Mouse (Mus musculus): Measurements from ENCODE around the gene Spata31d1a. TPM values are rescaled to one million over a fixed set of nuclear protein-coding genes. Genes with fewer than 3 reads are reported as not detected.

The Spata31d1a gene
- polyA plus RNA-seq, 1 experiment from 2014 or later = not detected

DNA sequence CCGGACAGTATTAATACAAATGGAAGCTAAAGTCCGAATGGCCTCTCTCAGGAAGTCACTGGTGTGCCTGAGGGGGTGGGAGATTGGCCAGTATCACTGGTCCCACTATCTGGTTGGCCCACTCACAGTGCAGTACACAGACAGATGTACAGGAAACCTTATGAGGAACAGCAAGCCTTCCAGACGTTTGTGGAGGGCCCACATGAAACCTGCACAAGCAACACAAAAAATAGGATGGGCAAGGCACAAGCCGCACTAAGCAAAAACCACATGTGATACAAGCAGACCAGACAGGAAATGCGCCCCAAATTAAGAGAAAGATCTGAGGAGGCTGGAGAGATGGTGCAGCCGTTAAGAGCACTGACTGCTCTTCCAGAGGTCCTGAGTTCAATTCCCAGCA lies 37.9 kb downstream of the Spata31d1a start:
- DNase-seq (ENCODE audit: low spot score) = no peak
- TF ChIP-seq CTCF (IDR thresholded peaks at IDR 0.05; ENCODE audit: low read depth) = no peak

DNA sequence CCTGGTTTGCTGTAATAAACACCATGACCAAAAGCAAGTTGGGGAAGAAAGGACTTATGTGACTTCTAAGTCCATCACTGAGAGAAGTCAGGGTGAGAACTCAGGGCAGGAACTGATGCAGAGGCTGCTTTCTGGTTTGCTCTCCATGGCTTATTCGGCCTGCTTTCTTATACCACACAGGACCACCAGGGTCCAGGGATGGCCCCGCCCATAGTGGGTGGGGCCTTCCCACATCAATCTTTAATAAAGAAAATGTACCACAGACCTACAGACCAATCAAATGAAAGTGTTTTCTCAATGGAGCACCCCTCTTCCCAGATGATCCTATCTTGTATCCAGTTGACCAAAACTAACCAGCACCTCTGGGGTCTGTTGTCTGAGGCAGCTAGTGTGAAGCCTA lies 38.6 kb downstream of the Spata31d1a start:
- no peaks in the 10 kb centered on the region for H3K9me3 ChIP-seq (replicated peaks; ENCODE audit: low read length)
- H3K27ac ChIP-seq = no peak overlapping the region
- 0 out of 2 replicates have a peak, but pooled peaks cover 2% of the 10 kb centered on the region for H3K36me3 ChIP-seq (ENCODE audit: insufficient read depth, low read length)
- H3K4me2 ChIP-seq (ENCODE audit: low read length) = no peak overlapping the region
- WGBS = 73% methylated on average over 2 of the region's 2 CpGs
- H3K4me3 ChIP-seq (replicated peaks; ENCODE audit: low read depth, low read length) = no peak overlapping the region
- H3K4me1 ChIP-seq (replicated peaks; ENCODE audit: insufficient read depth, low read length) = no peaks in the 10 kb centered on the region
- DNase-seq (ENCODE audit: low spot score) = no peak
- no peak overlapping the region for H3K9ac ChIP-seq (ENCODE audit: low read depth, low read length)
- no peak for TF ChIP-seq CTCF (IDR thresholded peaks at IDR 0.05; ENCODE audit: low read depth)
- no peaks in the 10 kb centered on the region for H3K27me3 ChIP-seq (ENCODE audit: insufficient read depth, low read length)
- ATAC-seq (replicated peaks; ENCODE audit: low FRiP score, low read depth) = no peak

More for the DNA sequence above, 37.9 kb downstream of the Spata31d1a start:
- Histone ChIP-seq H3K27me3 (ENCODE audit: insufficient read depth, low read length) (no peaks in the 10 kb centered on the region), H3K27ac (no peak overlapping the region), H3K4me2 (ENCODE audit: low read length) (no peak overlapping the region), H3K9me3 (replicated peaks; ENCODE audit: low read length) (no peaks in the 10 kb centered on the region), H3K4me1 (replicated peaks; ENCODE audit: insufficient read depth, low read length) (no peaks in the 10 kb centered on the region), H3K36me3 (ENCODE audit: insufficient read depth, low read length) (no peaks in the 10 kb centered on the region), H3K9ac (ENCODE audit: low read depth, low read length) (no peak overlapping the region), H3K4me3 (replicated peaks; ENCODE audit: low read depth, low read length) (no peak overlapping the region)
- no peak for ATAC-seq (replicated peaks; ENCODE audit: low FRiP score, low read depth)
- WGBS = 77% methylated on average over 6 of the region's 6 CpGs

DNA sequence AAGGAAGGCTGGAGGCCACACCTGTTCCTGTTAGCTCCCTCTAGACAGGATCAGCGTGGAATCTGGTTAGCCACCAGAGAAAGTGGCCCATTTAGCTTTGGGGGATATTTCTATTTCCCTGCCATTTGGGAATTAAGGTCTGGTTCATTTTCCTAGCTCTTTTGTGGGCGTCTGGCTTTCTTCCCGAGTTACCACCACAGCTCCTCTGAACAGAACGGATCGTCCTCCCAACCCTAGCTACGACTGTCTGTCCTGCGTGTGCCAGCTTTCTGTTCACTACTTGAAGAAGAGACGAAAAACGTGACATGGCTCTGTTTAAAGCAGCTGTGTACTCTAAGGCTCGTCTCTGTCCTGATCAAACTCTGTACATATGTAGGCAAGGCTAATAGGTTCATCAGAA lies 40.2 kb downstream of the Spata31d1a start:
- ATAC-seq (replicated peaks; ENCODE audit: low FRiP score, low read depth) = no peak
- WGBS = 86% methylated on average over 10 of the region's 10 CpGs

DNA sequence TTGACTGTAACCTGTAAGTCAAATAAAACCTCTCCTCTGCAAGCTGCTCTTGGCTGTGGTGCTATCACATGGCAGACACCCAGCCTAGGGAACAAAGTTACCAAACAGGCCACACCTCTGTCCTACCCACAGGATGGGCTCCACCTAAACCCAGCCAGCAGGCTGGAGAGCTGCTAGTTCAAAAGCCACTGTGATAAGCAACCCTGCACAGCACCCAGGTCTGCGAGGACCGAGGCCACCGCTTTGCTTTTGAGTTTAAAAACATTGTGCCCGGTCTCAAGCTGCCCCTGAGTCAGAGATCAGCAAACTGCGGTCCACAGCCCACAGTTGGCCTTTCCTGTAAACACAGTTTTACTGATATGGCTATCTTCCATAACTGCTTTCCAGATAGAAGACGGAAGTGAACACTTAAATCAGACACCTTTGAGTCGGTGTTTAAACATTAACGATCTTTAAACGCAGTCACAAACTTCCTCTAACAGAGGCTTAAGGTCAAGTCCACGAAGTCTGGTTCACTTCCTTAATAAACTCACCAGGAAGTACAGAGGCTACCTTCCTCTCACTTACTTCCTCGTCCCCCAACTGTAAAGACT lies 41.5 kb downstream of the Spata31d1a start:
- Histone ChIP-seq H3K27me3 (ENCODE audit: insufficient read depth, low read length) (no peaks in the 10 kb centered on the region), H3K9ac (ENCODE audit: low read depth, low read length) (no peak overlapping the region), H3K27ac (no peak overlapping the region), H3K36me3 (ENCODE audit: insufficient read depth, low read length) (0 out of 2 replicates have a peak, but pooled peaks cover 7% of the 10 kb centered on the region), H3K4me3 (replicated peaks; ENCODE audit: low read depth, low read length) (no peak overlapping the region), H3K4me2 (ENCODE audit: low read length) (no peak overlapping the region), H3K9me3 (replicated peaks; ENCODE audit: low read length) (no peaks in the 10 kb centered on the region), H3K4me1 (replicated peaks; ENCODE audit: insufficient read depth, low read length) (no peaks in the 10 kb centered on the region)
- no peak for DNase-seq (ENCODE audit: low spot score)
- 34% methylated on average over 11 of the region's 11 CpGs for WGBS
- TF ChIP-seq CTCF (IDR thresholded peaks at IDR 0.05; ENCODE audit: low read depth) = no peak
- no peak for ATAC-seq (replicated peaks; ENCODE audit: low FRiP score, low read depth)

More for the DNA sequence above, 40.2 kb downstream of the Spata31d1a start:
- no peak overlapping the region for H3K4me2 ChIP-seq (ENCODE audit: low read length)
- TF ChIP-seq CTCF (IDR thresholded peaks at IDR 0.05; ENCODE audit: low read depth) = no peak
- H3K9me3 ChIP-seq (replicated peaks; ENCODE audit: low read length) = no peaks in the 10 kb centered on the region
- no peak overlapping the region for H3K4me3 ChIP-seq (replicated peaks; ENCODE audit: low read depth, low read length)
- no peak overlapping the region for H3K9ac ChIP-seq (ENCODE audit: low read depth, low read length)
- H3K4me1 ChIP-seq (replicated peaks; ENCODE audit: insufficient read depth, low read length) = no peaks in the 10 kb centered on the region
- H3K36me3 ChIP-seq (ENCODE audit: insufficient read depth, low read length) = 0 out of 2 replicates have a peak, but pooled peaks cover 2% of the 10 kb centered on the region
- DNase-seq (ENCODE audit: low spot score) = no peak
- no peaks in the 10 kb centered on the region for H3K27me3 ChIP-seq (ENCODE audit: insufficient read depth, low read length)
- no peak overlapping the region for H3K27ac ChIP-seq

DNA sequence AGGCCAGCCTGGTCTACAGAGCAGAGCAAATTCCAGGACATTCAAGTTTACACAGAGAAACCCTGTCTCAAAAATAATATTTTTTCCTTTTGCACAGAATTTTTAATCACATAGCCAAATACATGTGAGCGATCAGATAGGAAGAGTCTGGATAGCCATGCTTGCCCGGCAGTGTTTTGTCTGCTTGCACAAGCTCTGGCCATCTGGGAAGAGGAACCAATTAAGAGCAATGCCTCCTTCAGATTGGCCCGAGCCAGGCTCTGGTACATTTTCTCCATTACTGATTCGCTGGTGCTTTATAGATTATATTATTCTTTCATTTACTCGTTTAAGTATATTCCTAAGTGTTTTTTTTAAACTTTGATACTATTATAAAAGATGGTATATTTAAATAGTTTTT lies 42.4 kb downstream of the Spata31d1a start:
- H3K9ac ChIP-seq (ENCODE audit: low read depth, low read length) = no peak overlapping the region
- no peak overlapping the region for H3K4me3 ChIP-seq (replicated peaks; ENCODE audit: low read depth, low read length)
- DNase-seq (ENCODE audit: low spot score) = no peak
- no peak for ATAC-seq (replicated peaks; ENCODE audit: low FRiP score, low read depth)
- H3K4me1 ChIP-seq (replicated peaks; ENCODE audit: insufficient read depth, low read length) = no peaks in the 10 kb centered on the region
- no peak for TF ChIP-seq CTCF (IDR thresholded peaks at IDR 0.05; ENCODE audit: low read depth)
- H3K36me3 ChIP-seq (ENCODE audit: insufficient read depth, low read length) = 0 out of 2 replicates have a peak, but pooled peaks cover 7% of the 10 kb centered on the region
- no peak overlapping the region for H3K27ac ChIP-seq
- 93% methylated on average over 5 of the region's 5 CpGs for WGBS
- H3K4me2 ChIP-seq (ENCODE audit: low read length) = no peak overlapping the region
- H3K27me3 ChIP-seq (ENCODE audit: insufficient read depth, low read length) = no peaks in the 10 kb centered on the region
- H3K9me3 ChIP-seq (replicated peaks; ENCODE audit: low read length) = no peaks in the 10 kb centered on the region

DNA sequence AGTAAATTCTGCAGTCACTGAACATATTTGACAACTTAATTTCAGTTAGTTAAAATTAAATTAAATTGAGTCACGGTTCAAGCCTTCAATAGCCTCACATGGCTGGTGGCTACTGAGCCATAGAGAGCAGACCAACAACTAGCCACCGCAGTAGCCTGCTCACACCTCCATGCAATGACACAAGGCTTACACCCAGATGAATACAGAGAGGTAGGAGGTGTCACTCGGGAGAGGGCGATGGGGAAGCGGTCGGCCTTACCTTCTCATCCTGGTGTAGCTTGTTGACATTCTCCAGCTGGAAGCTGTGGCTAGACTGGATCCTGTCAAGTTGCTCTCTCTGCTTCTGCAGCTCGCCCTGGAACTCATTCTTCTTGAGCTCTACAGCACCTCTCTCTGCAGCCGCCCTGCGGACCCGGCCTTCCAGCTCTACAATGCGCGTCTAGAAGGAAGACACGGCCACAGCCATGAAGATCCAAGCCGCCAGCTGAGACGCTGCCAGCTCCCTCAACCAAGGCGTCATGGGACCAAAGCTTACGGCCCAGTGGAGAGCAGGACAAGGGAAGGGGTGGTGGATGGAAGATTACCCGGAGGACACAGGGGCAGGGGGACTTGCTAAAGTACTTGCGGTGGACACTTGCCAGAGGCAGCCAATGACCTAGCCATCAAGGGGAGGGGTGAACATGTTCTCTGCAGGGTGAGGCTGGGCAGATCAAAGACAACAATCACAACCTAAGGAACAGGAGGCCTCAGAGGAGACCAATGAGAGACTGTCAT lies 46.0 kb downstream of the Spata31d1a start:
- no peak overlapping the region for H3K27ac ChIP-seq
- no peaks in the 10 kb centered on the region for H3K4me1 ChIP-seq (replicated peaks; ENCODE audit: insufficient read depth, low read length)
- TF ChIP-seq CTCF (IDR thresholded peaks at IDR 0.05; ENCODE audit: low read depth) = no peak
- DNase-seq (ENCODE audit: low spot score) = no peak
- H3K4me3 ChIP-seq (replicated peaks; ENCODE audit: low read depth, low read length) = no peak overlapping the region
- H3K36me3 ChIP-seq (ENCODE audit: insufficient read depth, low read length) = 0 out of 2 replicates have a peak, but pooled peaks cover 7% of the 10 kb centered on the region
- WGBS = 68% methylated on average over 19 of the region's 19 CpGs
- H3K4me2 ChIP-seq (ENCODE audit: low read length) = no peak overlapping the region
- no peaks in the 10 kb centered on the region for H3K9me3 ChIP-seq (replicated peaks; ENCODE audit: low read length)
- H3K27me3 ChIP-seq (ENCODE audit: insufficient read depth, low read length) = no peaks in the 10 kb centered on the region
- no peak for ATAC-seq (replicated peaks; ENCODE audit: low FRiP score, low read depth)
- no peak overlapping the region for H3K9ac ChIP-seq (ENCODE audit: low read depth, low read length)

Data from kidney, postnatal 0 days (tissue).